Mouse (Mus musculus) adrenal gland, postnatal 14 days (tissue): ENCODE measurements at regions not wholly inside any gene's neighbourhood (a gene's known extent, or its start where the extent isn't known, plus 50 kb on each side); places are given as distances from the start of the nearest gene placed in this dataset.

Source experiments
- DNase-seq: peaks from one replicate; pipeline ENCODE4 v3.0.0; 2021; ENCODE audit warnings: mixed read lengths

GRCm38 (mm10) chr13:31408439-31409122 lies 147.4 kb upstream of the Foxq1 start:
- DNase-seq = no peak

- no peak for DNase-seq
Measured at GRCm38 (mm10) chr13:31409123-31409513, 146.8 kb upstream of the Foxq1 start.

GRCm38 (mm10) chr13:31421556-31421955 lies 134.4 kb upstream of the Foxq1 start:
- DNase-seq = no peak

GRCm38 (mm10) chr13:31423599-31423998 lies 132.3 kb upstream of the Foxq1 start:
- no peak for DNase-seq

- no peak for DNase-seq
Measured at GRCm38 (mm10) chr13:31425825-31426500, 130.0 kb upstream of the Foxq1 start.

GRCm38 (mm10) chr13:31436434-31436833 lies 119.5 kb upstream of the Foxq1 start:
- DNase-seq = peak; percentile 8

GRCm38 (mm10) chr13:31439761-31440627 lies 115.9 kb upstream of the Foxq1 start:
- DNase-seq = no peak

GRCm38 (mm10) chr13:31458883-31459282 lies 97.1 kb upstream of the Foxq1 start:
- DNase-seq = peak; percentile 85

- no peak for DNase-seq
Measured at GRCm38 (mm10) chr13:31465141-31465540, 90.8 kb upstream of the Foxq1 start.

GRCm38 (mm10) chr13:31465711-31466110 lies 90.2 kb upstream of the Foxq1 start:
- DNase-seq = no peak

GRCm38 (mm10) chr13:31468131-31468530 lies 87.8 kb upstream of the Foxq1 start:
- DNase-seq = no peak

GRCm38 (mm10) chr13:31468983-31469382 lies 87.0 kb upstream of the Foxq1 start:
- DNase-seq = no peak

GRCm38 (mm10) chr13:31472366-31472765 lies 83.6 kb upstream of the Foxq1 start:
- no peak for DNase-seq

GRCm38 (mm10) chr13:31472804-31473203 lies 83.1 kb upstream of the Foxq1 start:
- DNase-seq = no peak

- no peak for DNase-seq
Measured at GRCm38 (mm10) chr13:31473275-31473674, 82.7 kb upstream of the Foxq1 start.

GRCm38 (mm10) chr13:31475845-31476244 lies 80.1 kb upstream of the Foxq1 start:
- DNase-seq = peak; percentile 26

GRCm38 (mm10) chr13:31477171-31477867 lies 78.6 kb upstream of the Foxq1 start:
- DNase-seq = no peak

- DNase-seq = no peak
Measured at GRCm38 (mm10) chr13:31481105-31481844, 74.7 kb upstream of the Foxq1 start.

GRCm38 (mm10) chr13:31486373-31486772 lies 69.6 kb upstream of the Foxq1 start:
- DNase-seq = no peak

GRCm38 (mm10) chr13:31488186-31488585 lies 67.7 kb upstream of the Foxq1 start:
- no peak for DNase-seq

GRCm38 (mm10) chr13:31503191-31503590 lies 52.7 kb upstream of the Foxq1 start:
- DNase-seq = no peak

GRCm38 (mm10) chr13:31503832-31504231 lies 52.1 kb upstream of the Foxq1 start:
- DNase-seq = no peak
